In the genomic region with DNA sequence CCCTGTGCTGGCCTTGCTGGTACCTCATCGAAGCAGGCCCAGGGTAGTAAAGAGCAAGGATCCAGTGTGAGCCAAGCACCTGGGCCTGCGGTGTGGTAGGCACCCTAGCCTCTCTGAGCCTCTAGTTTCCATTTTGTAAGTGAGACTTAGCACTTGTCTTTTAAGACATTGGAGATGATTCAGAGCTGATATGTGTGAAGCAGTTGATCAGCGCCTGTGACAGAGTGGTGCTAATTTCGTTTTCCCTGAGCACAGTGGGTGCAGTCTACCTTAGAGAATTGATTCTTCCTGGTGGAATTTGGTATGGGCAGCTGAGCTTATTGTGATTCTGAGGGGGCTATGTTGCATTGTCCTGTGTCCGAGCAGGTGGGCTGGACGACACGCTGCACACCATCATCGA, we compare ENCODE assay signal across 16 mouse cellular contexts. TPM values are rescaled to one million over a fixed set of nuclear protein-coding genes. Genes with fewer than 3 reads are reported as not detected.
DNase-seq lines count a peak whose midpoint lies in the region; ATAC-seq and TF ChIP-seq lines count a peak whose summit lies in the region.
"Had no signal": no experiment of that assay in that cellular context is flagged by ENCODE, and none has a peak within 500 bp of the region (broad histone marks: within the 10 kb centered on the region; RNA-seq: fewer than 3 reads in every experiment).

No protein-coding gene starts in this region.

- no peak overlapping the region for H3K4me3 ChIP-seq in left cerebral cortex, adult 2 months

- TF ChIP-seq CTCF in left cerebral cortex, adult 2 months (IDR thresholded peaks at IDR 0.05), result no peak

- intact Hi-C loops in left cerebral cortex, adult 2 months (cut with DNase I), result no loop called here
- intact Hi-C loops in gastrocnemius, postnatal 14 days (cut with DNase I; ENCODE audit: low total_unique reads), result no loop called here

- H3K27ac ChIP-seq in left cerebral cortex, adult 2 months, result peak overlapping the region; percentile 36; the same call in 1 of the 2 replicates

- ATAC-seq in frontal cortex, adult (ENCODE audit: low TSS enrichment), result peak; percentile 55
- ATAC-seq: activated CD4-positive, CD25-positive, alpha-beta regulatory T cell, adult 4 months; CD4-positive, CD25-positive, alpha-beta regulatory T cell, adult 4 months; Patski had no signal

- no peak for DNase-seq in frontal cortex, postnatal 14 days (ENCODE audit: low spot score in 2 of 2)
- no peak for DNase-seq in left cerebral cortex, adult 2 months (ENCODE audit: extremely low spot score in 1 of 2, low spot score in 2 of 2)
- DNase-seq in left cerebral cortex, adult 8-10 months (ENCODE audit: low spot score in 2 of 2), result no peak
- DNase-seq in brain, adult 2 months (ENCODE audit: low read depth, low spot score), result peak; percentile 56
- DNase-seq in gastrocnemius, postnatal 14 days, result no peak
- DNase-seq: adrenal gland, adult 8-10 months; adrenal gland, postnatal 25 days; B cell, adult 2 months; cerebellum, adult 11 months; cerebellum, adult 11-12 months; cerebellum, adult 18-20 months; cerebellum, adult 2 months had no signal

RNA-seq across cellular contexts. Expression of a gene that starts 30.1 kb away (rescaled TPM):
- total RNA-seq in left cerebral cortex, adult 2 months (2021), result 10 to 100 TPM; 18.7 to 19.1 TPM
- 10 to 100 TPM; 16.8 to 18.7 (median 17.9) TPM for total RNA-seq in left cerebral cortex, adult 8-10 months (2022)
- total RNA-seq in gastrocnemius, postnatal 14 days (2021), result 1 to 10 TPM; 8.6 to 9.5 TPM

RNA-seq across cellular contexts. Expression of a gene that starts 36.6 kb away (rescaled TPM):
- total RNA-seq in left cerebral cortex, adult 2 months (2021), result 1 to 10 TPM; 1.4 to 1.7 TPM
- 1 to 10 TPM; 1.5 to 4.0 (median 3.0) TPM for total RNA-seq in left cerebral cortex, adult 8-10 months (2022)
- total RNA-seq in gastrocnemius, postnatal 14 days (2021), result 1 to 10 TPM; 6.8 to 7.1 TPM
